Mouse (Mus musculus) layer of hippocampus, adult 2 months (tissue): ENCODE results near the gene P3h3. TPM values are rescaled to one million over a fixed set of nuclear protein-coding genes. Genes with fewer than 3 reads are reported as not detected.

Experiments used
- DNase-seq, 2 experiments: peaks; one replicate each; pipeline ENCODE4 v3.0.0; 2022; ENCODE audit warnings: low spot score in 2 of 2
- H3K27ac ChIP-seq: fragments of 200-600 bp; 2 replicates; pipeline ENCODE4 v1.8.1; 2022
- H3K4me3 ChIP-seq: fragments of 200-600 bp; 2 replicates; pipeline ENCODE4 v1.8.1; 2022; ENCODE audit warnings: mild to moderate bottlenecking
- CTCF ChIP-seq: fragments of 200-600 bp; conservative IDR thresholded peaks from 2 replicates; pipeline ENCODE4 v1.8.1; 2022; ENCODE audit warnings: antibody characterized with exemption, mild to moderate bottlenecking, moderate library complexity
- total RNA-seq, 2 experiments: library from RNA; stranded (reverse); gene quantifications; 2 replicates each; pipeline ENCODE4 v1.2.3; 2021

The P3h3 gene
- total RNA-seq, 2 experiments from 2014 or later: 33.7 to 36.7 TPM

- TF ChIP-seq CTCF: no peak
- peak overlapping the region; percentile 99 for H3K27ac ChIP-seq
- DNase-seq: no peak
- H3K4me3 ChIP-seq: peak overlapping the region; percentile 82
These were observed 3.7 kb upstream of the P3h3 start for GRCm38 (mm10) chr6:124861266-124861665.

- TF ChIP-seq CTCF: no peak
- H3K27ac ChIP-seq: peak overlapping the region; percentile 99
- H3K4me3 ChIP-seq: no peak overlapping the region
- DNase-seq: no peak
These were observed 3.0 kb upstream of the P3h3 start for GRCm38 (mm10) chr6:124860511-124860910.

DNA sequence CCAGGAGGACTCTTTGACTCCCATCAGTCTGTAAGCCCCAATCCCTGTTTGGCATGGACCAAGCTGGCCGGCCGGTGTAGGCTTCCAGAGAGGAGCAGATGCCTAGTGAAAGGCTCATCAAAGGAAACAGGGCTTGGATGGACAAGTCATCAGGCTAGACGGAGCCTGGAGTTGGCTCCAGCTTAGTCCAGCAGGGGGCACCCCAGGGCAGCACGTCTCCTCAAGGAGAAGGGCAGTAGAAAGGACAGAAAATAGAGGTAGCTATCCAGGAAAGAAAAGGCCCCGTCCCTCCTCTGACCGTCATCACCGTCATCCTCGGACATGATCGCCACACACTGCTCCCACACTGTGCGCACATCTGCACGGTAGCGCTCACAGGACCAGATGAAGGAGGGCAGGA lies 2.2 kb upstream of the P3h3 start:
- DNase-seq: peak; percentile 88 to 93
- TF ChIP-seq CTCF: peak; percentile 94
- peak overlapping the region; percentile 99 for H3K27ac ChIP-seq
- H3K4me3 ChIP-seq: no peak overlapping the region

DNA sequence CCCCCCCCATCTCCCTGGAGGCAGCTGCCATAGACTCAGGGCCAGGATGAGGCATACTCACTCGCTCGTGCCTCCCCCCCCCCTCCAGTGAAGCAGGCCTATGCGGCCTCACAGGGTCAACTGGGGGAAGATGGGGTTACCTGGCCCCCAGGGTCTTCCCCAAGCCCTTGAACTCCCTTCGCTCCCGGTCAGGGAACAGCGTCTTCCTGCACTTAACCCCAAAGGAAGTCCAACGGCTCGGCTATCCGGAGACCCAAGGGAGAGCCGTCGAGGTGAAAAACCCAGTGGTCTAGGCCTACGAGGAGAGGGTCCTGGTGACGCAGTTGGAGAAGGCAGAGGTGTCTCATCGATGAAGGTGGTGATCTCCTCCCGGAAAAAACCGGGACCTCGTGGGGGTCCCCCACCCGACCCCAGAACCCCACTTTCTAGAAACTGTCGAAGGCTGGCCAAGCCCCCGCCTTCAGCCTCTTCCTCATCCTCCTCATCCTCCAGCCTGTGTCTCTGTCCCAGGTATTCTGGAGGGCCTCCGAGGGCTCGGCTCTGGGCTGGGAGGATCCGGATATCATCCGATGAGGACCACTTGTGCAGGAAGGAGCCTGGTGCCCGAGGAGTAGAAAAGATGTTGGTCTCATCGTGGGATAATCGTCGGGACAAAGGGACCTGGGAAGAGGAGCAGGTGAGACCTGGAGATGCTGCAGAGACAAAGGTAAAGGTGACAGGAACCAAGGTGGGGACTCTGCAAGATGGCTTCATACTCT lies 1.2 kb upstream of the P3h3 start:
- TF ChIP-seq CTCF: no peak
- H3K27ac ChIP-seq: no peak overlapping the region; the same call in 1 of the 2 replicates
- no peak for DNase-seq
- H3K4me3 ChIP-seq: no peak overlapping the region

GRCm38 (mm10) chr6:124857840-124858530 lies 433 bp upstream of the P3h3 start:
- no peak for TF ChIP-seq CTCF
- peak overlapping the region; percentile 66 for H3K4me3 ChIP-seq
- H3K27ac ChIP-seq: peak overlapping the region; percentile 96
- DNase-seq: no peak

- DNase-seq: peak in 1 of 2 experiments; percentile 65
- H3K27ac ChIP-seq: peak overlapping the region; percentile 96; the same call in 1 of the 2 replicates
These were observed 1.2 kb downstream of the P3h3 start for GRCm38 (mm10) chr6:124856321-124856720.

DNA sequence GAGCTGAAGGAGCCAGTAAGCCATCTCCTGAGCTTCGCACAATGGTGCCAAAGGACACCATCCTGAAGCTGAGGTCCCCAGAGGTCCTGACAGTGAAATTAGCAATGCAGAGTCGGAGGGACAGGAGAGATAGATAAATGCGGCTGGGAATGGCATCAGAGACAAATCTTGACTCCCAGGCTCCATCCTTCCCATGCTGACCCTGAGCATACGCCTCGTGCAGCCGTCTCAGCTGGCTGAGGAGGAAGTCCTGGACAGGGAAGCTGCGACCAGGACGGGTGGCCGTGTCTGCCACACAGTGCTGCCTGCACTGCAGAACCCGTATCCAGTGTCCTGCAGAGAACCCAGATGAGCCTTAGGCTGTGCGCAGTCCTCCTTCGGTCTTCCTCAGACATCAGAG lies 2.9 kb downstream of the P3h3 start:
- Histone ChIP-seq H3K27ac (no peak overlapping the region), H3K4me3 (no peak overlapping the region)
- DNase-seq: no peak
- no peak for TF ChIP-seq CTCF

More at GRCm38 (mm10) chr6:124856321-124856720, 1.2 kb downstream of the P3h3 start:
- TF ChIP-seq CTCF: no peak
- H3K4me3 ChIP-seq: peak overlapping the region; percentile 44

DNA sequence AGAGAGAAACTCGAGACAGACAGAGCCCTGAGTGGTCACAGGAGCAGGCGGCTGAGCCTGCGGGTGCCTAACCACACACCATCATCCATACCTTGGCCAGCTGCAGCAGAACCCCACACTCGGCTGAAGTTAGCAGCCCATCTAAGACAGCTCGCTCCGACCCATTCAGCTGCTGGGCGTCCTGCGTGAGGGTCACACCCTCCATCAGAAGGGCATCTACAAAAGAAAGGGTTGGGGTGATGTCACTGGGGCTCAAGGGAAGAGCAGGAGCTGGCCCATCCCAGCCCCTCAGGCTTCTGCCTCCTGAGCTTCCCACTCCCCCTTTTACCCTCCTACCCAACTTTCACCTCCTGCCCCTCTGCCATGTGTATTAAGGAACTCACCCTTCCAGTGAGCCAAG lies 7.0 kb downstream of the P3h3 start:
- Histone ChIP-seq H3K27ac (no peak overlapping the region), H3K4me3 (no peak overlapping the region)
- no peak for TF ChIP-seq CTCF
- DNase-seq: no peak

- Histone ChIP-seq H3K27ac (peak overlapping the region; percentile 59; the same call in 1 of the 2 replicates), H3K4me3 (no peak overlapping the region)
- peak; percentile 92 to 98 for DNase-seq
- peak; percentile 99 for TF ChIP-seq CTCF
These were observed 10.2 kb downstream of the P3h3 start for GRCm38 (mm10) chr6:124847305-124847704.

DNA sequence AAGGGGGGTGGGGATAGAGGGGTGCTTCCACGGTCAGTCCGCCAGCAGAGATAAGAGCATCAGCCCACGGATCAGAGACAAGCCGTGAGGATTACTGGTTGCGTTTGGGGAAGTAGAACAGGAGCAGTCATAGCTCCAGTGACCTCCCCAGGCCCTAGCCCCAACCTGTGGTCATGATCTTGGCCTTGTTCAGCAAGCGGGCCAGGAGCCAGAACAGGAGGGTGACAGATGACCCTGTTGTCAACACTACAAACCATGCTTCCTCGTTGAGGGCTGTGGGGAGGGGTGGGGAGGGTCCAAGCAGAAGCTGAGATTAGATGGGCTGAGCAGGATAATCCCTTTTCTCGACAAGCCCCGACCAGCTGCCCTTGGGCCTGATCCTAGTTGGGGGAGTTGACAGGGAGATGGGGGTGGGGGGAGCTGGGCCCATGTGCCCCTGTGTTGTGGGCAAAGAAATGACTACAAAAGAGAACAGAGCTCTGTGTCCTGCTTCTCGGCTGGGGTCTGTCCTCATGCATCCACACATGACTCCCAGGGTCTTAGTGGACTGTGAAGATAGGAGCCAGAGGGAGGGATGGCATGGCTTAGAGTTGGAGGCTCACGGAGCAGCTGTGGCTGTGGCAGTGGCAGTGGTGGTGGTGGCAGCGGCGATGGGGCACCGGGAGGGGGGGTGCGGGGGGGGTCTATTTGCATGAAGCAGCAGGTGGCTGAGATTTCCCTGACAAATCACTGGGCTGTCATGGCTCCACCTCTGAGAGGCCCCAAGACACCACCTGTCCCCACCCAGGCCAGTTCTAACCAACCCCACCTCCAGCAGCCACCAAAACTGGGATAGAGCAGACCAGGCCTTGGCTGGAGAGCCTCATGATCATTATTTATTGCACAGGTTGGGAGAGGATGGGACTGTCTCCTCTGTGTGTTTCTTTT lies 17.0 kb downstream of the P3h3 start, which contains the start of gene Gnb3:
Gene Gnb3 (minus strand): TSS at position 35 of the 927 bp plus-strand sequence.
- no peak for DNase-seq
- no peak within 1 kb of the TSS for H3K27ac ChIP-seq
- no peak for TF ChIP-seq CTCF

DNA sequence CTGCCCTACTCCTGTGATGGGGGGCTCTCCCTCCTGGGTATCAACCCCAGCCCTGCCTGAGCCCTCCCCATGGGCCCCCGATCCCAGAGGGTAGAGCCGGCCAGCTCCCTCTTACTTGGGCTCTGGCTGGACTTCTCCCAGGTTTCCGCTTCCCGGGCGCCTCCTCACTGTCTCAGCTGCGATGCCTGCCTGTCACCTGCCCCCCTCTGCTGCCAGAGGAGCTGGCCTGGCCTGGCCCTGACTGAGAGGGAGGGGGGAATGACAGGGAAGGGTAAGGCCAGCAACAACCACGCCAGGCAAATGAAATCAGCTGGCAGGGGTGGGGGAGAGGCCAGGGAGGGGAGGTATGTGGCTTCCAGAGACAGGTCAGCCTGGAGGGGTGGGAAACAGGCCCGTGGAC lies 17.7 kb downstream of the P3h3 start:
- Histone ChIP-seq H3K27ac (no peak overlapping the region), H3K4me3 (no peak overlapping the region)
- no peak for TF ChIP-seq CTCF
- no peak for DNase-seq

More for the DNA sequence above, 17.0 kb downstream of the P3h3 start, which contains the start of gene Gnb3:
- no peak within 1 kb of the TSS for H3K4me3 ChIP-seq

- DNase-seq: no peak
- TF ChIP-seq CTCF: no peak
- Histone ChIP-seq H3K27ac (no peak overlapping the region), H3K4me3 (no peak overlapping the region)
These were observed 21.1 kb downstream of the P3h3 start for GRCm38 (mm10) chr6:124836411-124836810.

DNA sequence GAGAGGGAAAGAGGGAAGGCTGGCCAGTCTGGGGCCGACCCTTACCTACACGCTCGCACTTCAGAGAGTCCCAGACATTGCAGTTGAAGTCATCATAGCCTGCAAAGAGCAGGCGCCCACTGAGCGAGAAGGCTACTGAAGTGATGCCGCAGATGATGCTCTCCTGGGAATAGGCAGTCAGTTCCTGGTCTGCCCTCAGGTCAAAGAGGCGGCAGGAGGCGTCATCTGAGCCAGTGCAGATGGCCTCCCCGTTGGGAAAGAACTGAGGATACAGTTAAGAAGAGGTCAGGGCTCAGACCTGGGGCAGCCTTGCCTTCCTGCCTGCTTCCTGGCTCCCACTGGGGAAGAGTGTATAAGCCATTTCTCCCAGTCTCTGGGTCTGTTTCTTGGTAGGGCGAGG lies 22.0 kb downstream of the P3h3 start:
- no peak overlapping the region for H3K4me3 ChIP-seq
- DNase-seq: no peak
- TF ChIP-seq CTCF: no peak
- H3K27ac ChIP-seq: no peak overlapping the region
